Mouse (Mus musculus) stomach, embryonic 14.5 days (tissue): ENCODE results near the gene Psmb7. TPM values are rescaled to one million over a fixed set of nuclear protein-coding genes. Genes with fewer than 3 reads are reported as not detected.

Experiments used
- ATAC-seq: fragments of 200-750 bp; cut with Nextera tagmentation; 2 replicates; pipeline ENCODE4 v1.8.0; 2017; ENCODE audit warnings: low read depth, moderate TSS enrichment; ENCODE audit not compliant: insufficient number of reproducible peaks, insufficient read depth, low FRiP score
- H3K27ac ChIP-seq: fragments of 300-500 bp; sonication (generic); 2 replicates; pipeline ENCODE4 v1.5.1; 2014; ENCODE audit warnings: mild to moderate bottlenecking, low read length, moderate library complexity, mixed read lengths
- H3K27me3 ChIP-seq: fragments of 300-500 bp; sonication (generic); 2 replicates; pipeline ENCODE4 v1.6.1; 2014; ENCODE audit warnings: low read length, control low read depth, mixed read lengths; ENCODE audit not compliant: control insufficient read depth, insufficient read depth
- H3K36me3 ChIP-seq: fragments of 300-500 bp; sonication (generic); 2 replicates; pipeline ENCODE4 v1.6.1; 2014; ENCODE audit warnings: mild to moderate bottlenecking, control low read depth, low read length, moderate library complexity, mixed read lengths; ENCODE audit not compliant: control insufficient read depth, insufficient read depth
- H3K4me1 ChIP-seq: fragments of 300-500 bp; sonication (generic); 2 replicates; pipeline ENCODE4 v1.6.1; 2014; ENCODE audit warnings: low read length, control low read depth, mixed read lengths; ENCODE audit not compliant: control insufficient read depth, insufficient read depth
- H3K4me2 ChIP-seq: fragments of 300-500 bp; sonication (generic); replicated peaks from 2 replicates; pipeline ENCODE4 v1.6.1; 2014; ENCODE audit warnings: low read depth, low read length, control low read depth
- H3K4me3 ChIP-seq: fragments of 300-500 bp; sonication (generic); 2 replicates; pipeline ENCODE4 v1.5.1; 2014; ENCODE audit warnings: low read depth, low read length, control low read depth
- H3K9ac ChIP-seq: fragments of 300-500 bp; sonication (generic); replicated peaks from 2 replicates; pipeline ENCODE4 v1.6.1; 2014; ENCODE audit warnings: low read depth, mild to moderate bottlenecking, control low read depth, low read length, moderate library complexity, mixed read lengths
- H3K9me3 ChIP-seq: fragments of 300-500 bp; sonication (generic); 2 replicates; pipeline ENCODE4 v1.6.1; 2016; ENCODE audit warnings: low read depth, low read length, control low read depth; ENCODE audit not compliant: control insufficient read depth
- WGBS: fragments of 180-500 bp; shearing (Covaris S2); extraction: QIAGEN DNeasy Blood & Tissue Kit; methylation state at CpG from one replicate; pipeline ENCODE4 v1.1.7; 2014; 5-methylcytosine and 5-hydroxymethylcytosine counted together
- microRNA-seq: library from miRNA; unstranded; fragments of <30 nt; microRNA quantifications from one replicate; pipeline ENCODE4, GENCODE M21; 2016
- polyA plus RNA-seq: library from polyadenylated mRNA; unstranded; fragments of >200 nt; fragmentation: Nextera tagmentation; extraction: Ambion mirVana; gene quantifications from 2 replicates; pipeline ENCODE4 v1.2.1, GENCODE M21; 2014

Gene Psmb7
- polyA plus RNA-seq, 1 experiment from 2014 or later, result 242 TPM

DNA sequence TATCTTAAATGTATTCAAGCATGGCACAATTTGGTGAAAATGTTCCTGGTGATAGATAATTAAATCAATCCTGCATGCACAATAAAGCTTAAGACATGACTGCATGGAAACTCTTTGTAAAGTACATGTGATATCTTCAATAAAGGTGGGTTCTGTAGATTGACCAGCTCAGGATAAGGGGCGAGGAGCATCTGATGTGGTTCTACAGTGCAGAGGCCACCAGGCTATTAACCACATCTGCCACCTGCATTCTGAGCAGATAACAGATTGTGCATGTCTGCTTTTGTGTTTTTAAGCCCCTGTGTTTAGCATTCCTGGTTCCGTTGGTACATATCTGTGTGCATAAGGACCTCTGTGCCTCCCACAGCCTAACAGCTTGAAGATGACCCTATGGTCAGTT, 100.7 kb downstream of the Psmb7 start:
- Histone ChIP-seq H3K36me3 (no peaks in the 10 kb centered on the region), H3K4me2 (no peak overlapping the region), H3K27ac (no peak overlapping the region), H3K27me3 (no peaks in the 10 kb centered on the region), H3K4me1 (peaks cover 26% of the 10 kb centered on the region), H3K9ac (no peak overlapping the region), H3K4me3 (no peak overlapping the region), H3K9me3 (no peaks in the 10 kb centered on the region)
- 82% methylated on average over 2 of the region's 2 CpGs for WGBS
- no peak for ATAC-seq

DNA sequence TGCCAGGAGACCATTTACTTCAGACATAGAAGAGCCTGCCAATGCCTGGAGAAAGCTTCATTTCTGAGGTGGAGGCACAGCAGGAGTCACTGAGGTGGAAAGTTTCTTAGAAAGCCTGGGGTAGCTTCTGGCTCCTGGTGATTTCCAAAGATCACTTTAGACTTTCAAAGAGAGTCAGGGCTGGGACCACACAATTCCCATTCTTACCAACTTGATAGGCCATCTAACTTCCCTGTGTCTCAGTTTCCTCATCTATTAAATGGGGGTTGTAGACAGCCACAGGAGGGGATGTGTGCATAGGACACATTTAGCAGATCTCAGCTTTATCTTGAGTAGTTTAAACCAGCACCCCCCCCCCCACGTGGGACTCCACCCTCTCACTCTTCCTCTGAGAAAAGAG, 101.5 kb downstream of the Psmb7 start:
- no peak for ATAC-seq
- Histone ChIP-seq H3K4me1 (peaks cover 32% of the 10 kb centered on the region), H3K36me3 (no peaks in the 10 kb centered on the region), H3K4me3 (no peak overlapping the region), H3K9me3 (no peaks in the 10 kb centered on the region), H3K4me2 (no peak overlapping the region), H3K27me3 (no peaks in the 10 kb centered on the region), H3K9ac (no peak overlapping the region), H3K27ac (no peak overlapping the region)
- WGBS, result 32% methylated on average over 1 of the region's 1 CpGs

DNA sequence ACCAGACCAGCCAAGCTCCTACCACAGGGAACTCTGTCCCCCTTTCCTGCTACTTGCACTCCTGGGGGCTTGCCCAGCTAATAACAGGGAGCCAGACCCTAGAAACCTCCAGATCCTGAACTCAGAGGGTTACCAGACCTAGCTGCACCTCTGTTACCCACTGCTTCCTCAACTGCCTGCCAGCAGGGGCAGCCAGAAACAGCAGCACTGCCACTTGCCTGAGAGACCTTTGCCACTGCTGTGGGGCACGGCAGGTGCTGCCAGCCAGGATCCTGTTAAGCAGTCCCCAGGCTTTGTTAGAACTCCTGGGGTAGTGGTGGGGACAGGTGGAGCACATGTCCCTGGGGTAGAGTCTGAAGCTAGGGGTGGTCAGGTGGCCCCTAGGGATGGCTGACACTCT, 102.3 kb downstream of the Psmb7 start:
- 86% methylated on average over 1 of the region's 1 CpGs for WGBS
- Histone ChIP-seq H3K4me1 (peaks cover 39% of the 10 kb centered on the region), H3K36me3 (no peaks in the 10 kb centered on the region), H3K4me3 (no peak overlapping the region), H3K27me3 (no peaks in the 10 kb centered on the region), H3K9me3 (no peaks in the 10 kb centered on the region), H3K9ac (no peak overlapping the region), H3K27ac (no peak overlapping the region), H3K4me2 (no peak overlapping the region)
- ATAC-seq, result no peak

DNA sequence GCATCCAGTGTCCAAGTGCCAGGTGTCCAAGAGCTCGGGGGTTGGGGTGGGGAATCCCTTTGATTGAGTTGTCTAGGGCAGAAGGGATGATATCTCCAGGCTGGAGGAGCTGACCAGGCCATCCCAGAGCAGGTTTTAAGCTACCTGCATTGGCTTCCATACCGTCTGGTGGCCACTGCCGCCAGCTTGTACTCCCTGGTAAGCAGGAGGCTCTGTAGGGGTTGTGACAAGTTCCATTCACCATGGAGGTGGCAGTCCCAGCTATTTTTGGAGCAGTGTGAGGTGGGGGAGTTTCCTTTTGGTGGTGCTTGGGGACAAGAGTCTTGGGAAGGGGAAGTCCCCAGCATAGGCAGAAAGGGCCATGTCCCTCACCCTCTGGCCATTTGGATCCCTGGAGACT, 102.8 kb downstream of the Psmb7 start:
- Histone ChIP-seq H3K4me1 (peaks cover 41% of the 10 kb centered on the region), H3K36me3 (no peaks in the 10 kb centered on the region), H3K27me3 (no peaks in the 10 kb centered on the region), H3K9ac (no peak overlapping the region), H3K27ac (no peak overlapping the region), H3K4me2 (no peak overlapping the region), H3K9me3 (no peaks in the 10 kb centered on the region), H3K4me3 (no peak overlapping the region)
- WGBS, result 75% methylated on average over 3 of the region's 3 CpGs
- no peak for ATAC-seq

DNA sequence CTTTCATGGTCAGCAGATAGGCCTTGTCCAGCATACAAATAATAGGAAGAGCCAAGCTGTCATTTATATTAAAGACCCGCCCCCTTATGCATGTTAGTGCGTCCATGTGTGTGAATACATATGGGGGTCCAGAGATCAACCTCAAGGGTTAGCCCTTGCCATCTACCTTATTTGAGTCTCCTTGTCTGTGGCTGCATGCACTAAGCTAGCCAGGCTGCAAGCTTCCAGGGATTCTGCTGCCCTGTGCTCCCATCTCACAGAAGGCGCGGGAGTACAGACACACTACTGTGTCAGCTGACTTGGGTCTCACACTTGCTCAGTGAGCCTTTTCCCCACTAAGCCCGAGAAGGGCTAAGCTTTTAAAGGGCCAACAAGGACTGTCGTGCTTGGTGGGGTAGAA, 103.2 kb downstream of the Psmb7 start:
- peaks cover 42% of the 10 kb centered on the region for H3K4me1 ChIP-seq
- no peak overlapping the region for H3K4me3 ChIP-seq
- H3K36me3 ChIP-seq, result no peaks in the 10 kb centered on the region
- 86% methylated on average over 6 of the region's 6 CpGs for WGBS
- H3K27ac ChIP-seq, result no peak overlapping the region
- no peak overlapping the region for H3K9ac ChIP-seq
- no peak for ATAC-seq
- H3K27me3 ChIP-seq, result no peaks in the 10 kb centered on the region
- no peaks in the 10 kb centered on the region for H3K9me3 ChIP-seq
- H3K4me2 ChIP-seq, result no peak overlapping the region

DNA sequence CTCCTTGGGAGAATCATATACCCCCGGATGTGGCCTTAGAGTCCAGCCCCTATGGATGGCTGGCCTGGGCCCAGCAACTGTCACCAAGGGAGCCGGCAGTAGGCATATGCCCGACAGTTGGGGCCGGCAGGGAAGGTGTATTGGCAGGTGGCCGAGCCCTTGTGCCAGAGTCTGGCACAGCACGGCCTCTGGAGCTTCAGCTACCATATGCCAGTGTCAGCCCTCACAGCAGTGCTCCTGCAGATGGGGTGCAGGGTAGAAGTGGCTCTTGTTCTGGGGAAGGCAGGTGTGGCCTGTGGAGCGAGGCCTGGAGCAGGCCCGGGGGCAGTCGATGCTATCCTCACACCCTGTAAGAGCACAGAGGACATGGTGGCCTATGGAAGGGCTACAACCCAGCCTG, 104.2 kb downstream of the Psmb7 start:
- H3K4me1 ChIP-seq, result peaks cover 47% of the 10 kb centered on the region

More for the DNA sequence above, 104.2 kb downstream of the Psmb7 start:
- H3K27ac ChIP-seq, result no peak overlapping the region
- no peaks in the 10 kb centered on the region for H3K36me3 ChIP-seq
- H3K4me3 ChIP-seq, result no peak overlapping the region
- no peak for ATAC-seq
- H3K9me3 ChIP-seq, result no peaks in the 10 kb centered on the region
- H3K9ac ChIP-seq, result no peak overlapping the region
- no peaks in the 10 kb centered on the region for H3K27me3 ChIP-seq
- H3K4me2 ChIP-seq, result no peak overlapping the region
- 93% methylated on average over 9 of the region's 9 CpGs for WGBS

Small RNA genes lying within 50 kb of the gene (microRNA-seq; reads per million reads assigned to microRNA genes)
- gene Gm27634, result not detected

Other genes starting within 250 kb of the Psmb7 start
- 132 and 136 TPM in 2 replicates for gene Nek6, start 132.4 kb downstream of the Psmb7 start, polyA plus RNA-seq
- gene Nr5a1, start 70.5 kb upstream of the Psmb7 start, polyA plus RNA-seq, result 0.28 and 0.41 TPM in 2 replicates